Mouse (Mus musculus) lung, postnatal 10 days (tissue): Measurements from ENCODE around the gene Sgk1.
"Not testable (repeated sequence)": the region's sequence is repeated elsewhere in the genome, so short reads cannot be mapped to it uniquely, and the experiment has no call there.

Source experiments
- DNase-seq: peaks from one replicate; pipeline ENCODE4 v3.0.0; 2021

Sgk1 gene

DNA sequence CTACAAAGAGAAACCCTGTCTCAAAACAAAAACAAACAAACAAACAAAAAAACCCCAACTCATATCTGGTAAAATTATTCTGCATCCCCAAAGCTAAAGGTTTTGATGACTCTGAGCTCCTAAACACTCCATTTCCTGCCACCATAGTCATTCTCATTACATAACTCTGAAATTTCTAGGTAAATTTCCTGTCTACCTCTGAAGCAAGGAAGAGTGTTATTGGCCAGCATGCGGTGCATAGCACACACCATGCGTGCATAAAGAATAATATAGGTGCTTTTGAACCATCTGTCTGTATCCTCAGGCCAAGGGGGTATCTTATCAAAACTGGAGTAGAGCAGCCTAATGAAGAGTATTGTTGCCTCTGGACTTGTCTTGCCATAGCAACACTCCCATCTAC lies 13.8 kb upstream of the Sgk1 start:
- DNase-seq, result no peak

DNA sequence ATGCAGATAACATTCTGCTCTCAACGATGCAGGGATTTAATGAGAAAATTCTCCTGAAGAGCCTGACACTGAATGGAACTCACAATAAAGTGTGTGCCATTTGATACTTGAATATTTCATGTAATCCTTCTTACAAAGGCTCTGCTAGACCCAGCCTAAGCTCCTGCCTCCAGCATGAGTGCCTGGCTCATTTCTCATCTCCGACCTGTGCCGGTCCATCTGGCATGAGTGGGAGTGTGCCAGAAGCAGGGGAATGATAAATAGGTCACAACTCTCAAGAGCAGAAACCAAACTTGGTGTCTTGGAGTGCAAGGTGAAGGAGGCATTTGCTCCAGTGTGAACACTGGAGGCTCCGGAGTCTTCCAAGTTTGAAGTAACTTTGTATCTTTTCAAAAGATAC lies 13.4 kb upstream of the Sgk1 start:
- no peak for DNase-seq

DNA sequence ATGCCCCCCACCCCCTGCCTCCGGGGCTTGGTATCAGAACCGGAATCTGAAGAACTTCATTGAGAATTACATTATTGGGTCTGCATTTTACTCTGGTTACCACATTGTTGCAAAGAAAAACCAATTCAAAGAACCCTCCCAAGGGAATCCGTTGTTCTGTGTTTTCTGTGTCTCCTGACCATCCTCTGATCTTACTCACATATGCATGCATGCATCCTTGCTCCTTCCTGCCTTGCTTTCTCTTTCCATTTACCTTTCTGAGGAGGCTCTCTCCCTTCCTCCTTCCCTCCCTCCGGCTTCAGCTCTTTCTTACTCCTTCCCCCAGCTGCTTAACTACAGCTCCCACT lies 174 bp upstream of the Sgk1 start:
- DNase-seq, result no peak

DNA sequence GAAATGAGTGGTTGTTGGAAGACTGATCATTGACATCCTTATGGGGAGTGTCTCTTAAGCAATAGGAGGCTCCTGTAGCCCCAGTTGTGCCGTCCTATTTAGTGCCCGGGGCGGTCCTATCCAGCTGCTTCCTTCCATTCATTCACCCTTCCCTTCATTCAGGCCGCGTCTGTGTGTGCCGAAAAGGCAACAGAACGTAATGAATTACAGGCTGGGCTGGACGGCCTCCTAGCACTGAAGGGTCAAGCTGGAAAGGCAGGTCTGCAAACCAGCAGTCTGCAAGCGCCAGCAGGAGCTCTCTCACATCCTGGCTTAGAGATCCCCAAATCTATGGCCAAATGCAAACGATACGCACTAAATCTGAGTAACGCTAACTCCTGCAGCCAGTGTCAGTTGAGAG lies 1.6 kb downstream of the Sgk1 start:
- DNase-seq, result peak; percentile 29

DNA sequence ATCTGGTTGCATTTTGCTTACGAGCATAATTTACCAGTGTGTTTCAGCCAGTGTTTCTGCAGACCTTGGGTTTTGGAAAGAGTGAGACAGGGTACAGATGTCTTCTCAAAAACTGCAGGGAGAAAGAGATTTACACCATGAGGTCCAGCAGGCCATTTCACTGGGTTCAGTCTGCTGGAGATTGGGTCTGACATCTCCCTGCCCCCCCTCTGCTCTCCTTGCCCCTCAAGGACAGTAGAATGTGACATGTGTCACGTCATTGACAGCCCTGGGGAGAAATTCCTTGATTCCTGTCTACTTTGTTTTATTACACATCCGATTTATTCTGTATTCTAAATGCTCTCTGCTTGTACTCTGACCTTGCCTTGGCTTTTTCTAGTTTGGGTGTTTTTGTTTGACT lies 2.5 kb downstream of the Sgk1 start:
- DNase-seq, result no peak

DNA sequence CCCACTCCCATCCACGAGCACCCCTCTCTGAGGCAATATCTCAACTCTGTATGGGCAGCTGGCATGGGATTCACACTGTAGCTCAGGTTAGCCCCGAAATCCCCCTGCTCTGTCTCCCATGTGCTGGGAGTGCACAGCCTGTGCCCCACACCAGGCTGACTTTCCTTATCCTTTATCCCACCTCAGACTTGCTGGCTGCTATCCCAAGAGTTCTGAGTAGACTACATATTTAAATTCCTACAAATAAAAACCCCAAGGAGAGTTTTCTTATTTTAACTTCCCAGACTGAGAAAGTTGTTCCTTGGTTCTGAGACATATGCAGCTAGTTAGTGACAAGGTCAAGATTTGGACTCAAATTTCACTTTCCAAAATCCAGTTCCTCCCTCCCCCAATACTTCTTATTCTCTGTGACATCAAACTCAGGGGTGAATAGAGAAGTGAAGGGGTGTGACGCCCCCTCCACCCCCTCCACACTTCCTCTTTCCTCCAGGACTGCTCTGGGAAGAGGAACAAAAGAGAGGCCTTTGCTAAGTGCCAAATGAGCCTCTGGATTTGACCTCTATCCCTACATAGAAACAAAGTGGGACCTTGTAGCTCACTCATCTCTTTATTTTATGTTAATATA lies 7.3 kb downstream of the Sgk1 start:
- DNase-seq, result no peak

GRCm38 (mm10) chr10:21890293-21890692 lies 8.3 kb downstream of the Sgk1 start:
- DNase-seq, result no peak

- DNase-seq, result no peak
Observed at GRCm38 (mm10) chr10:21891442-21891841, 9.5 kb downstream of the Sgk1 start.

DNA sequence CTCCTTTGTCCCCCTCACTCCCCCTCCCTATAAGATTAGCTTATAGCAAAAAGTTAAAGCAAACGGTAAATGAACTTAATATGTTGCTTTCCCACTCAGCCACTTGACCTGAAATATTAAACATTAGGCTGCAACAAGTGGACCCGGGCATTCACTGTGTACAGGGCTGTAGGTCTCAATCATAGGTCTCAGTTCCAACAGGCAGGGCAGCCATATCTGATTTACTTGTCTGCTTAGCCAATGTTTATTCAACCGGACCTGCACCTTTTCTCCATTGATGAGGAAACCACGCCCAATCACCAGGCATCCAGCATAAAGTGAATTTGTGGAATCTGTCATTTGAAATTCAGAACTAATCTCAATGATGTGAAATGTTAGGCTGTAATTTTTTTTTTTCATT lies 10.1 kb downstream of the Sgk1 start:
- DNase-seq, result no peak

DNA sequence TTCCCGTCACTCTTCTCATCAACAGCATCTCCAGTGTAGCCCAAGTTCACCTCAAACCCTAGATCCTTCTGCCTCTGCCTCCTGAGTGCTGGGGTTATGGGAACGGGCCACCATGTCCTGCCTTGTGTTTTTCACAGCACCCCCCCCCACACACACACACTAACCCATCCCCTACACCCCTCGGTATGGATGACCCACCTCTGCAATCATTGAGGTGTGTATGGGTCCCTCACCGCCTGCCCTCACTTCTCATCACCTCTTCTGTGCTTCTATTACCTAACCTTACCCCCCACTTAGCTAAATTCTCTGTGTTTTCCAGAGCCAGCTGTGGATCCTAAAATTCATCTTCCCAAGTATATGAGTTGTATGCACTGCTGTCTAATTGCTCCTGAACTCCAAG lies 16.4 kb downstream of the Sgk1 start:
- no peak for DNase-seq

DNA sequence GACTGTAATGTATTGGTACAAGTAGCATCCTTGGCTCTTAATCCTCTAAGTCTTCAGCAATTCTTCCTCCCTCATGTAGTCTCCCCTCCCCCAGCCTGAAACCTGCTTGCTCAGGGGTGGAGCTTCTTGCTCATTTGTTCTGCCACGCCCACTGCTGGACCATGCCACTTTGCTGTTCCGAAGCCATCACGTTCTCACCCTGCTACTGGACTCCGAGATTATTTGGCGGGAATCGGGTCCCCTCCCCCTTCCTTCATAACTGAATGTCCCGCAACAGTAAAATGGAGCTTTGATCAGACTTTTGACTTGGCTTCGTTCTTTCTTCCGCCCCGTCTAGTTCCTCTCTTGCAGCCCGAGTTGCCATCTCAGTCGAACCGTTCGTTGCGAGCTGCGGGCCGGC lies 16.9 kb downstream of the Sgk1 start:
- DNase-seq, result not testable (repeated sequence)

DNA sequence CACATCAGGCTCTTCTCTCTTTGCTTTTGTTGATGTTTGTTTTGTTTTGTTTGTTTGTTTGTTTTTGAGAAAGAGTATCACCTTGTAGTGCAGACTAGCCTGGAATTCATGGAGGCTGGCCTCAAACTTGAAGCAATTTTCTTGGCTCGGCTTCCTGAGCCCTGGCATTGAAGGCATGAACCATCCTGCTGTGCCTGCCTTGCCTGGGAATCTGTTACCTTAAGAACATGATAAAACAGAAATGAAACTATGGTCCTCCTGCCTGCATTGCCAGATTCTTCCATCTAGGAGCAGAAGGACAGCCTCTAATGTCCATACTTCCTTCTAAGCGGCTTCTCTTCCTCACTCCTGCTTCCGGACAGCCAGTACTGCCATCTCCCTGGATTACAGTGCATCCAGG lies 17.4 kb downstream of the Sgk1 start:
- no peak for DNase-seq

DNA sequence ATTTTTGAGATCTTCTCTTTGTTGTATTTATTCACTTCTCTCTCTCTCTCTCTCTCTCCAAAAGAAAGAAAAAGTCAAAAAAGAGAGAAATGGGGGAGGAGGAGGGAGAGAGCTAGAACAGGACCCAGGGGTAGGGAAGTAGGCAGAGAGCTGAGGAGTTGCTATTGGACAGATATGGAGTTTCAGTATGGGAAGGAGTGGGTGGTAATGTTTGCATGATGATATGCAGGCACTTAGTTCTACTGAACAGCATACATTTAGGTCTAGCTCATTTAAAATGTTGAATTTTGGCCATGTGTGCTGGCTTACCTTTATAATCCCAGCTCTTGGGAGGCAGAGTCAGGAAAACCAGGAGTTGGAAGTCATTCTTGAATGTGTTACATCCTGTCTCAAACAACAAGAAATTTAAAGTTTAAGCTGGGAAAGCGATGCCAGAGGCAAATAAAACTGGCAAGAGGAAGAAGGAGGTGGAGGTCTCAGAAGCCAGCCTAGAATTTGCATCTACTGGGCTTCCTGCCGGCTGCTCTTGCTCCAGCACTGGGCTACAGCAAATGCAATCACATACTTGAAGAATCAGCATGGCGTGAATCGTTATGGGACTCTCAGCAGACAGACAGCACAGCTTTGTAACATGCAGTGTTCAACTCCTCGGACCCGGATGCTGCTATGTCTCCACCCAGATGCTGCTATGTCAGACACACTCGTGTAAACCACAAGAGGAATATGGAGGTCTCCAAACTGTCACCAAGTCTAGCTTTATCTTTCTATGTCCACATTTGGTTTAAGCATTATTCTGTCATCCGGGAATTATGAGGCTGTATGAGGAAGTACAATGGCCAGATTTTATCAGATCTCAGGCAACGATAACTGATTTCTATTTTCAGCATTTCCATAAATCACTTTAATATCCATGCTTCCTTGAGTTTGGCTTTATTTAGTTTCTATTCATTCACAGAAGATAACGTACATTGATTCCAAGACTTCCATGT lies 20.5 kb downstream of the Sgk1 start:
- no peak for DNase-seq

DNA sequence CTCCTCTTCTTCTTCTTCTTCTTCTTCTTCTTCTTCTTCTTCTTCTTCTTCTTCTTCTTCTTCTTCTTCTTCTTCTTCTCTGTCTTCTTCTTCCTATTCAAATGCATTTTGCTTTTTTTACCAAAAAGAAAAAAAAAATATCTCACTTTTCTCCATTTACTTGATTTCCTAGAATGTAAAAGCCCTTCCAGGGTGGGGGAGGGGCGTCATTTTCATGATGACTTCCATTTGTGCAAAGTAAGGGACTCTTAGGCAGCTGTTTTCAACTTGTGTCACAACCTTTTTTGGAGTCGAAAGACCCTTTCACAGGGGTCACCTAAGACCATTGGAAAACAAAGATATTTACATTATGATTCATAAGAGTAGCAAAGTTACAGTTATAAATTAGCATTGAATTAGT lies 22.2 kb downstream of the Sgk1 start:
- DNase-seq, result no peak

DNA sequence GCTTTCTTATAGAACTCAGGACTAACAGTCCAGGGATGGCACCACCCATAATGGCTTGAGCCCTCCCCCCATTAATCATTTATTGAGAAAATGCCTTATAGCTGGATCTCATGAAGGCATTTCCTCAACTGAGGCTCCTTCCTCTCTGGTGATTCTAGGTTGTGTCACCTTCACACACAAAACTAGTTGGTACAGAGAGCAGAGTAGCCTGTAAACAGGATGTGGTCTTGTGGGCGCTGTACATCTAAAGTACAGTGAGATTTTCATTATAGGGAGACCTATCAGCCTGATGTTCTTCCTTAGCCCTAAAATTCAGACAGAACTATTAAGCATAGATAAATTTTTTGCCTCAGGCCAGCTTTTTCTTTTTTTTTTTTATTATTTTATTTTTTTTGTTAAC lies 23.6 kb downstream of the Sgk1 start:
- DNase-seq, result no peak

- DNase-seq, result no peak
Observed at GRCm38 (mm10) chr10:21906894-21907446, 25.0 kb downstream of the Sgk1 start.

DNA sequence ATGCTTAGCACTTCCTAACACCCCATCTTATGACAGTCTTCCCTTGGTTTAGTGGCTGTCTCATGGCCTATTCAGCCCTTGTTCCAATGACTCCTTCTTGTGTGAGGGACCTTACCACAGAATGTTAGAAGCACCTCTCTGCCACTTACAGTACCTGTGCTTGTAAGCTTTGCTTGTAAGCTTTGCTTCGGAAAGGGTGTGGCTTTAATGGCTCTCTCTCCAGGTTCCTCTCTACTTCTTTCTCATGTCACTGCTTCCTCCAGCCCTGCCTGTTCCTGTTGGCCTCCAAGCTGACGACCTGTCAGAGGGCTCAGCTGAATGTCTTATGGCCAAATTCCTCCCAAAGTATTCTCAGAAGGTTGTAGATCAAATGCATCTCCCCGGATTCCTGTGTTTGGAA lies 25.8 kb downstream of the Sgk1 start:
- no peak for DNase-seq

GRCm38 (mm10) chr10:21908686-21909085 lies 26.7 kb downstream of the Sgk1 start:
- no peak for DNase-seq

DNA sequence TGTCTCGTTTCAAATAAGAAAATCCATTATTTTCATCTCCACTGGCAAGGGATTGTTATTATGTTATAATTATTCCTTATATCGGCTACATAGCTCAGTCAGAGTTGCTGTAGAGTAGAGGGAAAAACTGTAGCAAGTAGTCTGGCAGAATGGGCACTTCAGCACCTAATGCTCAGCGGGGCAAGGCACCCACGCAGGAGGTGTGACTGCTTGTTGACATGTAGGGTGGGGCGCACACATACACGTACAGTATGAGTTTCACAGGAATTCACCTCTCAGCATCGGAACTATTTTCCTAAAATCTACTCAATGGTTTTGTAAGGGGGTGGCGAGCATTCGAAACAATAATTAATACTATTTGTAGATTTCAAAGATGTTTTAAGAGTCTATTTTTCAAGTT lies 28.4 kb downstream of the Sgk1 start:
- DNase-seq, result no peak

- no peak for DNase-seq
Observed at GRCm38 (mm10) chr10:21911303-21911947, 29.4 kb downstream of the Sgk1 start.

- DNase-seq, result no peak
Observed at GRCm38 (mm10) chr10:21914751-21915150, 32.8 kb downstream of the Sgk1 start.

DNA sequence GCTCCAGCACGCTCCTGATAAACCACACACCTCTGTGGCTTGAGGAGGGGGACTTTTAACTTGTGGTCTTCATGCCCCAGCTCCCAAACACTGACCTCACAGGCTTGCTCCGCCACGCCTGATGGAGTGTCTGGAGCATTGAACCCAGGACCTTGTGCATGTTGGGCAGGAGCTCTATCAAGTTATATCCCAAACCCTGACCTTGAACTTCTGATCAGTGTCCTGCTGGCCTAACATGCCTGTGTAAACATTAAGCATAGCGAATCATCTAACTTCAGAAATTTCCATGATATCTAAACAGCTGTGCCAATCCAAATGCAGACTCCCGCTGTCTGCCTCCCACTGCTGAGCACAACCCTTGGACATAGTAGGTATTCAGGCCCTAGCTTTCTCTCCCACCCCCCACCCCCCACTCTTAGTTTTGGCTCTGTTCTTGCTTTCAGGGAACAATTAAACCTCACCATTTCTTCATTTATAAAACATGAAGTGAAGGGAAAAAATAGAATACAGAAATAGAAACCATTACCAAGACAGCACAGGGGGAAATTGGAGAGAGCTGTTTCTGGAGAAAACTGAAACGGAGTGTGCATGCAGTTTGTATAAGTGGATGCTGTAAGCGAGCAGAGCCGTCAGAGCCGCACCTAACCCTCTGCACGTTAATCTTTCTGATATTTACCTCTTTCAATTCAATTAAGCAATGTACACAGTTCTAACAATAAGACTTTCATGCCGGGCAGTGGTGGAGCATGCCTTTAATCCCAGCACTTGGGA lies 34.5 kb downstream of the Sgk1 start:
- DNase-seq, result no peak
